Mouse (Mus musculus): Measurements from ENCODE around the gene Hey2. TPM values are rescaled to one million over a fixed set of nuclear protein-coding genes. Genes with fewer than 3 reads are reported as not detected.

Hey2 gene
- total and polyA plus RNA-seq, 3 experiments, result 3.8 to 7.0 (median 6.8) TPM

DNA sequence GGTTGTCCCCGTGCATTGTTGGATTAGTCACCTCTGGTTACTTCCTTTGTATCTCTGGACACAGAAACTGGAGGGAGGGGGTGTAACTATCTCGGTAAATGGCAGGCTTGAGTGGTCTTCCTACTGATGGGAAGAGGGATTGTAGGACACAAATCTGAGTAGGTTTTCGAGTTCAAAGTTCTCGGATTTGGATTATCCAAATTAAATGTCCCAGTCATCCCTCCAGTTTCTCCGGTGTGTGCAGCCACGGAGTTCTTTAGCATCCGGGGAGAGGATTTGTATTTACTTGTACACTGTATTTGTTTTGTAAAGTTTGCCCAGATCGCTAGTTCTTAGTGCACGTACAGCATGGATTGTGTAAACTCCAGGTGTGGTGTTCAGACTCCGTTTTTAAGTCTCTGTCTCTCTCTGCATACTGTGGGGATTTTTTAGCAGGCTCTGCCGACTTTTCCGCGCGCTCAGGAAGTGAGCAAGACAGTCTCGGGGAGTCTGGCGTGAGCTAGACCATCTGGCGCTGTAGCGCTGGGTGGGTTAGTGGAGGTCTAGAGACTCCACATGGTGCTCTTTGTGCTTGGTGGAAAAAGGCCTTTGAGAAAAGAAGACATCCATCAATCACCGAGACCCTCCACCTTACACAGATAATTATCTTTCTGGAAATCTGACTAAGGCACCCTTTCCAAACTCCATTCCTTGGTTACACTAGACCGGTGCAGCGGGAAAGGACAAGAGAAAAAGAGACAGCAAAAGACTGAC lies 1.0 kb upstream of the Hey2 start:
- 4% methylated on average over 21 of the region's 21 CpGs for WGBS
- H3K9ac ChIP-seq (ENCODE audit: low read depth, low read length), result peak overlapping the region; percentile 26
- H3K79me2 ChIP-seq (replicated peaks; ENCODE audit: control insufficient read depth, insufficient read depth, low read length), result no peaks in the 10 kb centered on the region
- peaks cover 3% of the 10 kb centered on the region; the same call in 1 of the 2 replicates for H3K27me3 ChIP-seq (ENCODE audit: control insufficient read depth, insufficient read depth, low read length)
- peaks cover 1% of the 10 kb centered on the region; the same call in 1 of the 2 replicates for H3K4me1 ChIP-seq (ENCODE audit: control insufficient read depth, insufficient read depth, low read length)
- peak; percentile 36 to 46 for DNase-seq
- H3K4me3 ChIP-seq, result peak overlapping the region; percentile 76
- intact Hi-C loops (cut with DNase I), result loop anchor here (5.0 kb wide), 2 partner anchors 41 to 454 kb away; partner anchors contain the start of gene Ncoa7
- no peak for TF ChIP-seq EP300 (IDR thresholded peaks at IDR 0.05; ENCODE audit: insufficient read depth, low read depth, low read length)
- TF ChIP-seq POLR2A (IDR thresholded peaks at IDR 0.05; ENCODE audit: insufficient read depth, low read depth, low read length), result no peak
- no peak for TF ChIP-seq CTCF (IDR thresholded peaks at IDR 0.05)
- H3K27ac ChIP-seq, result peak overlapping the region; percentile 82
- H3K36me3 ChIP-seq (ENCODE audit: control insufficient read depth, insufficient read depth, low read length), result no peaks in the 10 kb centered on the region

DNA sequence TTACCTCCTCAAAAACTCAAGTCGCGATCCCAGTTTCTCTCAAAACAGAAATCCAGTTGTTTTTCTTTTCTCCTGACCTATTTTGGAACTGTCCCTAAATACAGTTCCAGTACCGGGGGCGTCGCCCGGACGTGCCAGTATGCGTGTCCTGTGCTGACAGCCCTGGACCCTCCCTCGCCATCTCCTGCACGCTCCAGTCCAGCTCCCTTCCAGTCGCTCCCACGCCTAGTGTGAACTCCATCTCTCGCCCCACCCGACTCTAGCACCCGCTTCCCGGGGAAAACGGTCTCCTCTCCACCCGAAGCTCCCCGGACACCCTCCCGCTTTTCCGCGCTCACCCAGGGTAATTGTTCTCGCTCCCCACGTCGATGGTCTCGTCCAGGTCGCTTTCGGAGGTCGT lies 373 bp downstream of the Hey2 start:
- H3K27ac ChIP-seq, result peak overlapping the region; percentile 86
- no peaks in the 10 kb centered on the region for H3K36me3 ChIP-seq (ENCODE audit: control insufficient read depth, insufficient read depth, low read length)
- under 1% methylated on average over 29 of the region's 29 CpGs for WGBS
- H3K79me2 ChIP-seq (replicated peaks; ENCODE audit: control insufficient read depth, insufficient read depth, low read length), result no peaks in the 10 kb centered on the region
- intact Hi-C loops (cut with DNase I), result loop anchor here (5.0 kb wide), 2 partner anchors 40 to 455 kb away; partner anchors contain the start of gene Ncoa7
- H3K4me1 ChIP-seq (ENCODE audit: control insufficient read depth, insufficient read depth, low read length), result peaks cover 1% of the 10 kb centered on the region; the same call in 1 of the 2 replicates
- DNase-seq, result no peak
- H3K4me3 ChIP-seq, result peak overlapping the region; percentile 76
- H3K9ac ChIP-seq (ENCODE audit: low read depth, low read length), result peak overlapping the region; percentile 70
- peaks cover 3% of the 10 kb centered on the region; the same call in 1 of the 2 replicates for H3K27me3 ChIP-seq (ENCODE audit: control insufficient read depth, insufficient read depth, low read length)
- TF ChIP-seq EP300 (IDR thresholded peaks at IDR 0.05; ENCODE audit: insufficient read depth, low read depth, low read length) (no peak), CTCF (IDR thresholded peaks at IDR 0.05) (no peak), POLR2A (IDR thresholded peaks at IDR 0.05; ENCODE audit: insufficient read depth, low read depth, low read length) (no peak)

DNA sequence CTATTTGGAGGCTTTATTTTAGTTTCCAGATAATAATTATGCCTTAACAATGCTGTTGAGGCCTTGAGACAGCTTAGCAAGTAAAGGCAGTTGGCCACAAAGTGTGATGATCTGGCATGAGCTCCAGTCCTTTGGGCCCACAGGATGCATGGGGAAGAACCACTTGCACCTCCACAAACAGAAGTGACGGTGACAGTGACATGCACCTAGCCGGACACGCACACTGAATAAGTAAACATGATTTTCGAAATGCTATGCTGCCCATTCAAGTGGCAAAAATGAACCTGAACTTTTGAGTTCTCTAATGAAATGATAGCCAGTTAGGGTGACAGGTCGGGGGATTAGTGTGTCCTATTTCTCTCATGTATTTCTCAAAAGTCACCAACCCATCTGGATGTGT lies 1.8 kb downstream of the Hey2 start:
- peak overlapping the region; percentile 76; the same call in 1 of the 2 replicates for H3K4me3 ChIP-seq
- no peak overlapping the region for H3K9ac ChIP-seq (ENCODE audit: low read depth, low read length)
- H3K79me2 ChIP-seq (replicated peaks; ENCODE audit: control insufficient read depth, insufficient read depth, low read length), result no peaks in the 10 kb centered on the region
- intact Hi-C loops (cut with DNase I), result loop anchor here (5.0 kb wide), 2 partner anchors 39 to 456 kb away; partner anchors contain the start of gene Ncoa7
- peaks cover 3% of the 10 kb centered on the region; the same call in 1 of the 2 replicates for H3K27me3 ChIP-seq (ENCODE audit: control insufficient read depth, insufficient read depth, low read length)
- DNase-seq, result peak in 1 of 2 experiments; percentile 18
- no peaks in the 10 kb centered on the region for H3K36me3 ChIP-seq (ENCODE audit: control insufficient read depth, insufficient read depth, low read length)
- peak overlapping the region; percentile 86; the same call in 1 of the 2 replicates for H3K27ac ChIP-seq
- TF ChIP-seq CTCF (IDR thresholded peaks at IDR 0.05) (no peak), POLR2A (IDR thresholded peaks at IDR 0.05; ENCODE audit: insufficient read depth, low read depth, low read length) (no peak), EP300 (IDR thresholded peaks at IDR 0.05; ENCODE audit: insufficient read depth, low read depth, low read length) (no peak)
- H3K4me1 ChIP-seq (ENCODE audit: control insufficient read depth, insufficient read depth, low read length), result peaks cover 1% of the 10 kb centered on the region; the same call in 1 of the 2 replicates
- WGBS, result 65% methylated on average over 5 of the region's 5 CpGs

DNA sequence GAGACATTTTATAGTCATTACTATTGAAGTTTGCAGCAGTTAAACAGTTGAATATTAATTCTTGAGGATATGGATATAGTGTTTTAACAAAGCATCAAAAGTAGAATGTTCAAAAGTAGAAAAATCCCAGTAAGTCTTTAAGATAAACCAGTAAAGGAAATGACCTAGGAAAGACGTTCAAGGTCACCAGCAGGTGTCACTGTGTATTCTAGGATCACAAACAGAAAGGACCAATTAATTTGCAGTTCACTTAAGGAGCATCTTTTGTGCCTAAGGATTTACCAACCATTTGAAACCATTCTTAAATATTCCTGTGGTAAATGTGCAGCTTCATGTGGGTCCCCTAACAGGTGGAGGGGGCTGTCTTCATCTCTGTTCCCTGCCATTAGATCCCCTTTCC lies 4.4 kb downstream of the Hey2 start:
- Histone ChIP-seq H3K27ac (no peak overlapping the region), H3K9ac (ENCODE audit: low read depth, low read length) (no peak overlapping the region), H3K36me3 (ENCODE audit: control insufficient read depth, insufficient read depth, low read length) (no peaks in the 10 kb centered on the region), H3K4me1 (ENCODE audit: control insufficient read depth, insufficient read depth, low read length) (peaks cover 1% of the 10 kb centered on the region; the same call in 1 of the 2 replicates), H3K4me3 (no peak overlapping the region), H3K27me3 (ENCODE audit: control insufficient read depth, insufficient read depth, low read length) (no peaks in the 10 kb centered on the region), H3K79me2 (replicated peaks; ENCODE audit: control insufficient read depth, insufficient read depth, low read length) (no peaks in the 10 kb centered on the region)
- no peak for DNase-seq
- intact Hi-C loops (cut with DNase I), result no loop called here
- TF ChIP-seq CTCF (IDR thresholded peaks at IDR 0.05) (peak; percentile 74), POLR2A (IDR thresholded peaks at IDR 0.05; ENCODE audit: insufficient read depth, low read depth, low read length) (no peak)
- WGBS, result 8% methylated on average over 1 of the region's 1 CpGs

DNA sequence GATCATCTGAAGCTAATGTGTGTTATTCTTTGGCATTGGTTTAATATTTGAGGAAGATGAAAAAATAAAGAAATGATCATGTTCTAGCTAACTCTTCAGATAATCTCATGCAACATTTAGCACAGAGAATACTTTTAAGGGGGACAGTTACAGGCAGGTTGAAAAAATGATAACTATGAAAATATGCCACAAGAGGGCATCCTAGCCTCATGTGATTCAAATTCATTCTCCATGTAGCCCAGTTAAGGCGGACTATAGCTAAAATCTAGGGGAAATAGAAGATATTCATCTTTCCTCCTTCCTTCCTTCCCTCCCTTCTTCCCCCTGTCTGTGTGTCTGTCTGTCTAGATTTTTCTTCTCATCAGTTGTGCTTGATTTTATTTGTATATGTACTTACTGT lies 17.6 kb downstream of the Hey2 start:
- no peak for TF ChIP-seq EP300 (IDR thresholded peaks at IDR 0.05; ENCODE audit: insufficient read depth, low read depth, low read length)
- peak; percentile 81 for TF ChIP-seq CTCF (IDR thresholded peaks at IDR 0.05)
- H3K9ac ChIP-seq (ENCODE audit: low read depth, low read length), result no peak overlapping the region
- no peak overlapping the region for H3K27ac ChIP-seq
- no peak for DNase-seq
- intact Hi-C loops (cut with DNase I), result loop anchor here (1.0 kb wide), 1 partner anchor 474 kb away; no protein-coding TSS in a partner anchor
- 6% methylated on average over 1 of the region's 1 CpGs for WGBS
- no peaks in the 10 kb centered on the region for H3K36me3 ChIP-seq (ENCODE audit: control insufficient read depth, insufficient read depth, low read length)
- H3K79me2 ChIP-seq (replicated peaks; ENCODE audit: control insufficient read depth, insufficient read depth, low read length), result no peaks in the 10 kb centered on the region
- H3K4me3 ChIP-seq, result no peak overlapping the region
- H3K27me3 ChIP-seq (ENCODE audit: control insufficient read depth, insufficient read depth, low read length), result no peaks in the 10 kb centered on the region
- H3K4me1 ChIP-seq (ENCODE audit: control insufficient read depth, insufficient read depth, low read length), result no peaks in the 10 kb centered on the region

DNA sequence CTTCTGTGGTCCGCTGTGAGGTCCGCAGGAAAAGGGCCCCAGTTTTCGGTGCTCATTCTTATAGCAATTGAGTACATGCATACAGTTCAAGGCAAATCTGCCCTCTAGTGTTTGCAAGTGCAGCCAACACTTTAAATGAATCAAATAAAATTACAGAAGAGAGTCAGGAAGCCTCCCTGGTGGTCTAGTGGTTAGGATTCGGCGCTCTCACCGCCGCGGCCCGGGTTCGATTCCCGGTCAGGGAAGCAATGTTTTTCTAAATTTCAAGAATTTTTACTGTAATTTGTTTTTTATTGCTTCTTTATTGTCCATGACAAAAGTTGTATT lies 31.7 kb downstream of the Hey2 start:
- Histone ChIP-seq H3K36me3 (ENCODE audit: control insufficient read depth, insufficient read depth, low read length) (no peaks in the 10 kb centered on the region), H3K4me1 (ENCODE audit: control insufficient read depth, insufficient read depth, low read length) (peaks cover 2% of the 10 kb centered on the region), H3K79me2 (replicated peaks; ENCODE audit: control insufficient read depth, insufficient read depth, low read length) (no peaks in the 10 kb centered on the region), H3K27me3 (ENCODE audit: control insufficient read depth, insufficient read depth, low read length) (no peaks in the 10 kb centered on the region), H3K4me3 (peak overlapping the region; percentile 56), H3K9ac (ENCODE audit: low read depth, low read length) (peak overlapping the region; percentile 85), H3K27ac (peak overlapping the region; percentile 30)
- WGBS, result 2% methylated on average over 11 of the region's 11 CpGs
- peak; percentile 72 to 83 for DNase-seq
- TF ChIP-seq CTCF (IDR thresholded peaks at IDR 0.05), result peak; percentile 91
- peak; percentile 75; the same call in 1 of the 2 replicates for TF ChIP-seq EP300 (IDR thresholded peaks at IDR 0.05; ENCODE audit: insufficient read depth, low read depth, low read length)
- peak; percentile 54; the same call in 1 of the 2 replicates for TF ChIP-seq POLR2A (IDR thresholded peaks at IDR 0.05; ENCODE audit: insufficient read depth, low read depth, low read length)
- intact Hi-C loops (cut with DNase I), result loop anchor here (5.0 kb wide), 2 partner anchors 94 to 209 kb away; partner anchors contain the start of gene Trmt11
